Mouse (Mus musculus) kidney, embryonic 14.5 days (tissue): Measurements from ENCODE around the gene Cd59b. TPM values are rescaled to one million over a fixed set of nuclear protein-coding genes. Genes with fewer than 3 reads are reported as not detected.
"Not testable (repeated sequence)": the region's sequence is repeated elsewhere in the genome, so short reads cannot be mapped to it uniquely, and the experiment has no call there.

Experiments
- ATAC-seq: fragments of 200-750 bp; cut with Nextera tagmentation; 2 replicates; pipeline ENCODE4 v1.8.0; 2017; ENCODE audit warnings: moderate number of reproducible peaks, mild to moderate bottlenecking, moderate TSS enrichment, moderate library complexity; ENCODE audit not compliant: low FRiP score, low TSS enrichment
- H3K27ac ChIP-seq: fragments of 300-500 bp; sonication (generic); 2 replicates; pipeline ENCODE4 v1.5.1; 2014; ENCODE audit warnings: low read depth, mild to moderate bottlenecking, low read length, moderate library complexity, mixed read lengths
- H3K27me3 ChIP-seq: fragments of 300-500 bp; sonication (generic); 2 replicates; pipeline ENCODE4 v1.6.1; 2014; ENCODE audit warnings: mild to moderate bottlenecking, low read length; ENCODE audit not compliant: control insufficient read depth, insufficient read depth
- H3K36me3 ChIP-seq: fragments of 300-500 bp; sonication (generic); 2 replicates; pipeline ENCODE4 v1.6.1; 2014; ENCODE audit warnings: low read length, mixed read lengths; ENCODE audit not compliant: control insufficient read depth, insufficient read depth
- H3K4me1 ChIP-seq: fragments of 300-500 bp; sonication (generic); 2 replicates; pipeline ENCODE4 v1.6.1; 2014; ENCODE audit warnings: low read length, mixed read lengths; ENCODE audit not compliant: control insufficient read depth, insufficient read depth
- H3K4me2 ChIP-seq: fragments of 300-500 bp; sonication (generic); replicated peaks from 2 replicates; pipeline ENCODE4 v1.6.1; 2014; ENCODE audit warnings: low read depth, mild to moderate bottlenecking, low read length
- H3K4me3 ChIP-seq: fragments of 300-500 bp; sonication (generic); 2 replicates; pipeline ENCODE4 v1.5.1; 2014; ENCODE audit warnings: mild to moderate bottlenecking, low read length
- H3K9ac ChIP-seq: fragments of 300-500 bp; sonication (generic); 2 replicates; pipeline ENCODE4 v1.6.1; 2014; ENCODE audit warnings: low read depth, mild to moderate bottlenecking, low read length, moderate library complexity
- H3K9me3 ChIP-seq: fragments of 300-500 bp; sonication (generic); 2 replicates; pipeline ENCODE4 v1.6.1; 2016; ENCODE audit warnings: low read length; ENCODE audit not compliant: control insufficient read depth
- WGBS: fragments of 180-500 bp; shearing (Covaris S2); extraction: QIAGEN DNeasy Blood & Tissue Kit; methylation state at CpG from one replicate; pipeline ENCODE4 v1.1.7; 2014; 5-methylcytosine and 5-hydroxymethylcytosine counted together
- polyA plus RNA-seq: library from polyadenylated mRNA; unstranded; fragments of >200 nt; fragmentation: Nextera tagmentation; extraction: Ambion mirVana; gene quantifications from 2 replicates; pipeline ENCODE4 v1.2.1, GENCODE M21; 2014

Gene Cd59b
- polyA plus RNA-seq, 1 experiment from 2014 or later: 5.6 TPM

DNA sequence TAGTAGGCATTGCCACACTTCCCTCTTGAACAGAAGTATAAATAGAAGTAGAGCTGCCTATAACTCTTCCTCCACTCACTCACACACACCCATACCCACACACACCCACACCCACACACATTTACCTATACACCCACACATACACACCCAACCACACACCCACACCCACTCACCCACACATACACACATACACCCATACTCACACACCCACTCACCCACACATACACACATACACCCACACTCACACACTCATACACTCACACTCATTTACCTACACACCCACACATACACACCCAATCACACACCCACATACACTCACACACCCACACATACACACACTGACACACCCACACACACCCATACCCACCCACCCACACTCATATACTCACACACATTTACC, 12.8 kb downstream of the Cd59b start:
- no peak overlapping the region for H3K4me3 ChIP-seq
- no peak overlapping the region for H3K27ac ChIP-seq
- no peaks in the 10 kb centered on the region for H3K36me3 ChIP-seq
- H3K4me2 ChIP-seq: no peak overlapping the region
- no peak overlapping the region for H3K9ac ChIP-seq
- H3K9me3 ChIP-seq: no peaks in the 10 kb centered on the region
- no peak for ATAC-seq
- no peaks in the 10 kb centered on the region for H3K4me1 ChIP-seq
- H3K27me3 ChIP-seq: no peaks in the 10 kb centered on the region

DNA sequence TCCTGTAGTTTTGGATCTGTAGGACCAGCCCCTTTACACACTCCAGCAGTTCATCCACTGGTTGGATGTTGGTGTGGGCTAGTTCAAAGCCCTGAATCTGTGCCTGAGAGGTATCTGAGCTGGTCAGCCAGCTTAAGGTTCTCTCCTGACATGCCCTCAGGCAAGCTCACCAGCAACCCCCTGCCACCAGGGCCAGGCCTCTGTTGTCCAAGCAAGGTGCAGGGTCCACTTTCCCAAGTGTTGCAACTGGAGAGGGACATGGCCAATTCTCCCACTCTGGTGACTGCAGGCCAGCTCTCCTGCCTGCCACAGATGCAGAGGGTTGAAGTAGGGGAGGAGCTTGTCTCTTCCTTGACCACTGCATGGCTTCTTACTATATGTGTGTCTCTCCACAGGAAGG, 14.4 kb downstream of the Cd59b start:
- H3K4me2 ChIP-seq, H3K36me3 ChIP-seq, ATAC-seq, H3K9me3 ChIP-seq, H3K27ac ChIP-seq, H3K4me3 ChIP-seq, H3K4me1 ChIP-seq, H3K27me3 ChIP-seq, H3K9ac ChIP-seq: not testable (repeated sequence)

DNA sequence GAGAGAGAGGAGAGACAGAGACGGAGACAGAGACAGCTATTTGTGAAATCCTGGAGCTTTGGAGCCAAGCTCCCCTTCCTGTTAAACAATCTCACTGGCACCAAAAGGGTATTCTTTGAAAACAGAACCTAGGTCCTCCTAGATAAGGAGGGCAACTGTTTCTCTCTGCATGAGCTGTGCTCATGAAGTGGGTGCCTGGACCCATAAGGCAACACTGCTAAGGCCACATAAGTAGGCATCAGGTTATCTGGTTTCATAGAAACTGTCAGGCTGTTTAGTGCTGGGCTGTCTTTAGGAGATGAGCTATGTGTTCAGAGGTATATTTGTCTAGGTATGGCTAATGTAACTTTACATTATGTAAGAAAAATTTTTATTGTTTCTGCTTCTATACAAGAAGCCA, 17.9 kb downstream of the Cd59b start:
- not testable (repeated sequence) for H3K27me3 ChIP-seq, H3K27ac ChIP-seq, ATAC-seq, H3K4me3 ChIP-seq, H3K4me1 ChIP-seq, H3K9ac ChIP-seq, H3K4me2 ChIP-seq, H3K9me3 ChIP-seq, H3K36me3 ChIP-seq
- WGBS: 86% methylated on average over 1 of the region's 1 CpGs

DNA sequence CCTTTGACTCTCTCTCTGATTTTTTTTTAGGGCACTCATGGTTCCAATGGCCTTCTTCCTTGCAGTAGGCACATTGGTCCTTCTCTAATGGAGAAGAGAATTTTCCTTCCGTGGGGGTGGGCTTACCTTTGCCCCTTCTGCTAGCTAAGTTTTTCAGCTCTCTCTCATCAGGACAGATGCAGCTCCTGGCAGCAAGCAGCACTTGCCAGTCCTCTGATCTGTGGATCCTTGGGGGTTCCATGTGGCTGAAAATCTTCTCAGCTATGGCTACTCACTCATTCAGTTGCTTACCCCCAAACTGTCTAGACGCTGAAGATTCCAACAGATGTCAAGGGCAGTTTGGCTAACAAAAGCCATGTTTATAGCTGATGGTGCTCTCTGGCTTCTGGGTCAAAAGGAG, 23.7 kb downstream of the Cd59b start:
- WGBS: 61% methylated on average over 2 of the region's 2 CpGs
- Histone ChIP-seq H3K27ac (no peak overlapping the region), H3K4me3 (no peak overlapping the region), H3K27me3 (no peaks in the 10 kb centered on the region), H3K4me1 (peaks cover 5% of the 10 kb centered on the region; the same call in 1 of the 2 replicates), H3K4me2 (no peak overlapping the region), H3K36me3 (no peaks in the 10 kb centered on the region), H3K9me3 (no peaks in the 10 kb centered on the region), H3K9ac (no peak overlapping the region)
- no peak for ATAC-seq

DNA sequence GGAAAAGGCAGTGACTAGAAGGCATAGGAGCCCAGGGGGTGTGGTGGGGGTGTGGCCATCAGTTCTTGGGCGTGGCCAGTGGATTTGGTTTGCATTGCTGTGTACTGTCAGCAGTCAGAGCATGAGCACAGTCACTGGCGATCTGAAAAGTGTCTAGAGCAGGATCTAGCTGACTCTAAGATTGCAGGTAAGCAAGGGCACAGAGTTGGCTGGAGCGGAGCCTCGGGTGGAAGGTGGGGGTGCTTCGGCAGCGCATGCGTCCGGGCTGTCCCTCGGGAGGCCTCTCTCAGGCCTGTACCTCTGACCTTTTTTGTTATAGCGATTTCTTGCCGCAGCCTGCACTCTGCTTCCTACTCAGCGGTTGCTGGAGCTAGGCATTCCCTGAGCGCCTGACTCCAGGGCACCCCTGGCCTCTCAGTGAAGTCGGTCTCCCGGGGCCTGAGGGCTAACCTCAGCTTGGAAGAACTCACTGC, 26.1 kb downstream of the Cd59b start, which contains the start of gene Cd59a:
TSS of gene Cd59a (plus strand) at position 61 of the 473 bp plus-strand sequence.
- peak; percentile 93 for ATAC-seq
- 2% methylated on average over 15 of the region's 15 CpGs for WGBS
- Histone ChIP-seq H3K4me3 (peak within 1 kb of the TSS; percentile 49), H3K4me2 (peak within 1 kb of the TSS; percentile 73), H3K4me1 (peaks cover 5% of the 10 kb centered on the region; the same call in 1 of the 2 replicates), H3K27me3 (no peaks in the 10 kb centered on the region), H3K9ac (peak within 1 kb of the TSS; percentile 51), H3K27ac (peak within 1 kb of the TSS; percentile 60), H3K9me3 (no peaks in the 10 kb centered on the region), H3K36me3 (no peaks in the 10 kb centered on the region)

DNA sequence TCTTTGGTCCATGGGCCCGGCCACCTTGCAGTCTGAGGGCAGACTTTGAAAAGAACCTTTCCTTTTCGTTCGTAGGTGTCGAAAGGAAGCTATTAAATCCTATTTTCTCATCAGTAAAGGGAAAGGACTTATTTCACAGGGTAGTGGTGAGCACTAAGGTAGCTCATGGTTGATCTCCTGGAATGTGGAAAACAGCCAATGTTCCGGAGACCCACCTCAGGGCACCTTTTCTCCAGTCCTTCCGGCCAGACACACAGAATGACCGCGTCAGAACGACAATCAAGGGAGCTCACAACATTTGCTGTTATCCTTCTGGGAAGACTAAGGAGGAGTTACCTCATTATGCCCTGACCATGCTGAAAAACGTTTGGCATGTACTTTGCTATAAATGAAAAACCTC, 26.6 kb downstream of the Cd59b start:
- H3K4me1 ChIP-seq: peaks cover 5% of the 10 kb centered on the region; the same call in 1 of the 2 replicates
- H3K4me2 ChIP-seq: peak overlapping the region; percentile 73
- peak overlapping the region; percentile 49 for H3K4me3 ChIP-seq
- peak overlapping the region; percentile 51 for H3K9ac ChIP-seq
- WGBS: 30% methylated on average over 10 of the region's 10 CpGs
- H3K27me3 ChIP-seq: no peaks in the 10 kb centered on the region
- peak overlapping the region; percentile 60 for H3K27ac ChIP-seq
- no peaks in the 10 kb centered on the region for H3K9me3 ChIP-seq
- no peaks in the 10 kb centered on the region for H3K36me3 ChIP-seq
- peak; percentile 21; the same call in 1 of the 2 replicates for ATAC-seq

DNA sequence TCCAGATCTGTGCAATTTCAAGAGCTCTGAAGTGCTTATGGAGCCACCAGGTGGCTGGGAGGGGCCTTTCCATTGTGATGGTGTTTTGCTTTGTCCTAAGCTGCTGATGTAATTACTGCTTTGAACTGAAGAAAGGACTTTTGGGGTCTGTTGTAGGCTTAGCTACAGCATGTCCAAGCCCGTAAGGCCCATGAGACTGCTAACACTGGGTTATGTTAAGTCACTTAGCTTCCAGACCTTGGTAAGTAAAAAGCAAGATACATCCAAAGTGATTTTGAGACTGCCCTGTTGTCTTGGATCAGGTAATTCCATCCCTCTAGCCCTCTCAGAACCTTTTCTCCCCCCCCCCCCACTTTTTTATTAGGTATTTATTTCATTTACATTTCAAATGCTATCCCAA, 27.1 kb downstream of the Cd59b start:
- WGBS: 68% methylated on average over 1 of the region's 1 CpGs
- peak overlapping the region; percentile 73 for H3K4me2 ChIP-seq
- H3K9me3 ChIP-seq, H3K9ac ChIP-seq, H3K27me3 ChIP-seq, H3K4me1 ChIP-seq, H3K27ac ChIP-seq, H3K4me3 ChIP-seq, H3K36me3 ChIP-seq, ATAC-seq: not testable (repeated sequence)

DNA sequence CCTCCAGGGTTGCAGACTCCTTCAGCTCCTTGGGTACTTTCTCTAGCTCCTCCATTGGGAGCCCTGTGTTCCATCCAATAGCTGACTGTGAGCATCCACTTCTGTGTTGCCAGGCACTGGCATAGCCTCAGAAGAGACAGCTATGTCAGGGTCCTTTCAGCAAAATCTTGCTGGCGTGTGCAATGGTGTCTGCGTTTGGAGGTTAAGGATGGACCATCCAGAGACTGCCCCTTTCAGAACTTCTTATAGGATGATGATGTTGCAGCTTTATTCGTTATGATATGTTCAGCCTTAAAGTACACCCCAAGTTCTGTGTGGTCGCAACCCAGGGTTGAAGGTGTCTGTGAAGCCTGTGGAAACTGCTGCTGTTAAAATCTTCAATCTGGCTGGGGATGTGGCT, 27.7 kb downstream of the Cd59b start:
- H3K4me1 ChIP-seq, H3K4me2 ChIP-seq, H3K27ac ChIP-seq, H3K4me3 ChIP-seq, ATAC-seq, H3K27me3 ChIP-seq, H3K9me3 ChIP-seq, H3K36me3 ChIP-seq, H3K9ac ChIP-seq: not testable (repeated sequence)
- 93% methylated on average over 4 of the region's 4 CpGs for WGBS

DNA sequence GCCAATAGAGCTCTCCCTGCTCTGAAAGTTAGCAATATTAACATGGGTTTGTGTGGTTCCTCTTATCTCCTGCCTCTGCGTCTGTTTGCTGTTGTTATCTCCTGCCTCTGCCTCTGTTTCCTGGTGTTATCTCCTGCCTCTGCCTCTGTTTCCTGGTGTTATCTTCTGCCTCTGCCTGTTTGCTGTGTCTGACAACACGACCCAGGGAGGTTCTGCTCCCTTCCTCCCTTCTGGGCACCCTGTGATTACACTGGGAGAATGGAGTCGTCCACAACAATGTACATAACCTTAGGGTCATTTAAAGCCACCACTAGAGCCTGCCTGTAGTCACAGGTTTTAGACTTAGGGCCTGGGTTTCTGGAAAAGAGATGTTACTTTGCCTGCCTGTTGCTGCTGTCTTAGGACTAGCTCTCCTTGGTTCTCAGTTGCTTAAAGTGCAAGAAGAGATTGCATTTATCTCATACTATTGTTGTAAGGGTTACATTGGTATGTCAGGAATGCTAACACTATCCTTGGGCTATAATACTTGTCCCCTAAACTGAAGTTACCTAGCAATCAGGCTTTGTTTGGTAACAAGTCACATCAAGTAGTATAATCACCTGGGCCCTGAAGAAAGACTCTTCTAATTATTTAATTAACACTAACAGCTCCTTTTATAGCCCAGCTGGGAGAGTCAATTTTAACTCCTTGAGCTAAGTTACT, 29.0 kb downstream of the Cd59b start:
- ATAC-seq: no peak
- Histone ChIP-seq H3K36me3 (no peaks in the 10 kb centered on the region), H3K27me3 (no peaks in the 10 kb centered on the region), H3K27ac (no peak overlapping the region), H3K9me3 (no peaks in the 10 kb centered on the region), H3K4me2 (no peak overlapping the region), H3K4me3 (no peak overlapping the region), H3K9ac (no peak overlapping the region), H3K4me1 (peaks cover 5% of the 10 kb centered on the region; the same call in 1 of the 2 replicates)
- 35% methylated on average over 3 of the region's 3 CpGs for WGBS
